Mouse (Mus musculus) thymus, postnatal 10 days (tissue): Measurements from ENCODE around the gene Wfdc8.

Experiments used
- DNase-seq, 2 experiments: peaks; one replicate each; pipeline ENCODE4 v3.0.0; 2021; ENCODE audit warnings: low spot score in 2 of 2

Gene Wfdc8

DNA sequence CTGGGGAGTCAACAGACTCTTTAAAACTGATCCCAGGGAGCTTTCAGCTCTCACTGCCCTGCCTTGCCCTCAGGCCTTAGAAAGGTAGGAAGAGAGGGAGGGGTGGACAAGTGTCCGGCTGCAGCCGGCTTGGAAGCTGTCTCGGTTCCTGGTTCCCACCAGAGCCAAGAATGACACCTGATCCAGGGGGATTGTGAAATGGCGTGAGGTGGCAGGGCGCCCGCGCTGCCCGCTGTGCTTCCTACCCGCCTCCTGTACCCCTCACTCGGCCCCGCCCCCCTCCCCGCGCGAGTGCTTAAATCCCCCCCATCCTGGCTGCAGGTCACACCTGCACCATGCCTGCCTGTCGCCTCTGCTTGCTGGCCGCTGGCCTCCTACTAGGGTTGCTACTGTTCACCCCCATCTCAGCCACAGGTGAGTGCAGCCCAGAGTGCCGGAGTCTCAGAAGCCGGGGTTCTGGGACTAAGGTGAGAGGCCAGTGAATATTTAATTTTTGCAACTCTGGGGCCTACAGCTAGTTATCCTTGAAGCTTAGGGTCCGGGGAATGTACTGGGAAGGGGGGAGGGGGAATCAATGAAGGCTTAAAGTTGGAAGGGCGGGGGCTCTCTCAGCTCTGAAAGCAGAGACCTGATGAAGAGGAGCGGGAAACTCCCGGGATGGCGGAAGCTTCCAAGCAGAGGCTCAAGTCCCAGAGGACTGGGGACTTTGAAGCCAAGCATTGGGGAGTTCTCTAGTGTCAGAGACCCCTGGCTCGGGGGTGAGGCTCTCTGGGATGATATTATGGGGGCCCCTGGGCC is 50.8 kb downstream of the Wfdc8 start, which contains the start of gene Wfdc2:
Gene Wfdc2 (plus strand): TSS at position 23 of the 798 bp plus-strand sequence.
- DNase-seq = no peak

- DNase-seq = no peak
Observed at GRCm38 (mm10) chr2:164560106-164560505, 53.3 kb downstream of the Wfdc8 start.

GRCm38 (mm10) chr2:164558991-164559645 is 54.3 kb downstream of the Wfdc8 start:
- DNase-seq = no peak

DNA sequence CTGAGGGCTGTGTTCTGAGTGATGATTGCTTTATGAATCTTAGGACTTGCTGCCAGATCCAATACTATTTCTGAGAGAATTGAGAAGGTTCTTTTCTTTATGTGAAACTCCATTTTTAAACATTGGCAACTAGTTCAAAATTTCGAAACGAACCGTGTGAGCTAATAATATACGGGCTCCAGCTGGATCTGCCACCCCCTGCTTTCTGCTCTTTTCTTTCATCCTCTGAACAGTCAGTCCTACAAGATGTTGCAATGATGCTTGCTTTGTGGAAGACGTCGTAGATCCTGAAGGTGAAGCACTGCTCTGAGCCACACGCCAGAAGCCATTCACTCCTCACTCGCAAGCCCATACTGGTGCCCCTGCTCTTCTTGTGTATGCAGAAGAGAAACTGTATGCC is 55.0 kb downstream of the Wfdc8 start:
- DNase-seq = no peak

- no peak for DNase-seq
Observed at GRCm38 (mm10) chr2:164551502-164551901, 61.9 kb downstream of the Wfdc8 start.

- DNase-seq = no peak
Observed at GRCm38 (mm10) chr2:164550895-164551269, 62.5 kb downstream of the Wfdc8 start.

DNA sequence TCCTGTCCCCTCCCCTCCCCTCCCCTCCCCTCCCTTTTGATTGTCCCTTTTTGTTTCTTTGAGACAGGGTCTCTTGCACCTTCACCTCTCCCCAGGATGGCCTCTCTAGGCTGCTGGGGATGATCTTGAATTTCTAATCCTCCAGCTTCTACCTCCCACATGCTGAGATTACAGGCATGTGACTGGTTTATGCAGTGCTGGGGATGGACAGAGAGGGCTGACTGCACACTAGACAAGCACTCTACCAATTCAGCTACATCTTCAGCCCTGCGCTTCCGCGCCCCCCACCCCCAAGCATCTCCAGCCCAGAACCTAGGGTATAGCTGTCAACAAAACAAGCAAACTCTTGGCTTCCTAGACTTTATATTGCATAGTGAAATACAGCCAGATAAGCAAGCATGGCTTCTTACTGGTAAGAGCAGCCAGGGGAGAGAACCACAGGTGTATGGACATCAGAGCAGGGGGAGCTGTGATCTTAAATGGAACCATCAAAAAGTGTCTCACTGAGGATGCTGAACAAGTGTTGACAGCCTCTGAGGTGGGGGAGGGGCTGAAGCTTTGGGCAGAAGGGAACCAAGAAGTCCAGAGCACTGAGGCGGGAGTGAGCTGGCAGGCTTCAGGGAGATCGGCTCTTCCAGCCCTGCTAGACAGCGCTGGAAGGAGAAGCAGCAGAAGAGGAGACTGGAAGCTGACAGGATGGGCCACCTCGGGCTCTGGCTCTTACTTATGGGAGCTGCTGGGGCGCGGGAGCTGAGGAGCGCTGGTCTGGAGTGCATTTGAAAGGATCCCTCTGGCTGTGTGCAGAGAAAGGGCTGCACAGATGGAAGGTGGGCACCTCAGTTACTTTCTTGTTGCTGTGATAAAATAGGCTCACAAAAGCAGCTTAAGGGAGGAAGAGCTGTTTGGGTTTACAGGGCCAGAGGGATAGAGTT is 63.2 kb downstream of the Wfdc8 start:
- no peak for DNase-seq

DNA sequence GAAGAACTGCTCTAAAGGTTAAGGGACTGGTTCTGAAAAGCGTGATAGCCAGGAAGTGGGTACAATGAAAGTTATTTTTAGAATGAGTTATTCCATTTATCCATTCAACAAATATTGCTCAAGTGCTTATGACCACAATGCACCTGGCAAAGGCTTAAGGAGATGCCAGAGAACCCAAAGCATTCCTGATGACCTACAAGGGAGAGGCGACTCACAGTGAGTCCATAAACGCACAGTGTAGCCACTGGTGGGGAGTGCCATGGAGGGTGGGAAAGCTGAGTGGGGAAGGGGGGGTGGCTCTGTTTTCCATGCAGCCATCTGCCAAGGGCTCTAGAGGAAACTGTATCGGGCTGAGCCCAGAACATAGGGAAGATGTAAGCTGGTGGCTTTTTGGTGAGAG is 64.1 kb downstream of the Wfdc8 start:
- DNase-seq = no peak
